Mouse (Mus musculus) WW6 (cell line): ENCODE measurements at regions not wholly inside any gene's neighbourhood (a gene's known extent, or its start where the extent isn't known, plus 50 kb on each side); places are given as distances from the start of the nearest gene placed in this dataset.

ENCODE experiments used
- DNase-seq: peaks from one replicate; pipeline ENCODE4 v3.0.0-alpha.2; 2013; ENCODE audit warnings: low read depth, low spot score

GRCm38 (mm10) chr7:73315555-73315954 is 59.8 kb upstream of the Rgma start:
- DNase-seq, result no peak

- DNase-seq, result no peak
Observed at GRCm38 (mm10) chr7:73317574-73317973, 57.7 kb upstream of the Rgma start.

GRCm38 (mm10) chr7:73319004-73319403 is 56.3 kb upstream of the Rgma start:
- no peak for DNase-seq

- DNase-seq, result no peak
Observed at GRCm38 (mm10) chr7:73319994-73320393, 55.3 kb upstream of the Rgma start.

- DNase-seq, result no peak
Observed at GRCm38 (mm10) chr7:73322466-73323151, 52.7 kb upstream of the Rgma start.

GRCm38 (mm10) chr7:73323556-73323955 is 51.8 kb upstream of the Rgma start:
- DNase-seq, result no peak

- no peak for DNase-seq
Observed at GRCm38 (mm10) chr7:73325503-73325902, 49.8 kb upstream of the Rgma start.
